Mouse (Mus musculus) embryonic facial prominence, embryonic 13.5 days (tissue): ENCODE results near the gene Gm28551. TPM values are rescaled to one million over a fixed set of nuclear protein-coding genes. Genes with fewer than 3 reads are reported as not detected.

Experiments used
- polyA plus RNA-seq: library from polyadenylated mRNA; unstranded; fragments of >200 nt; fragmentation: Nextera tagmentation; extraction: Ambion mirVana; gene quantifications from 2 replicates; pipeline ENCODE4 v1.2.1, GENCODE M21; 2015

Gm28551 gene
- polyA plus RNA-seq, 1 experiment from 2014 or later = 1.0 TPM

Other genes starting within 250 kb of the Gm28551 start
- gene 1700019A02Rik, start 165.0 kb downstream of the Gm28551 start, polyA plus RNA-seq = not detected in 2 replicates
- 22.0 and 22.2 TPM in 2 replicates for gene Pms1, start 55.6 kb downstream of the Gm28551 start, polyA plus RNA-seq
- gene Ormdl1, start 55.6 kb downstream of the Gm28551 start, polyA plus RNA-seq = 36.3 and 37.0 TPM in 2 replicates
- not detected in 2 replicates for gene Gm28778, start 55.6 kb downstream of the Gm28551 start, polyA plus RNA-seq
- 19.6 and 20.9 TPM in 2 replicates for gene Osgepl1, start 39.0 kb downstream of the Gm28551 start, polyA plus RNA-seq
- 10.0 and 25.3 TPM in 2 replicates for gene Asdurf, start within 50 bp of the Gm28551 start, polyA plus RNA-seq
- 80.5 and 86.1 TPM in 2 replicates for gene Asnsd1, start 85 bp upstream of the Gm28551 start, polyA plus RNA-seq